Mouse (Mus musculus): Measurements from ENCODE around the gene Apc2. TPM values are rescaled to one million over a fixed set of nuclear protein-coding genes. Genes with fewer than 3 reads are reported as not detected.
"Not testable (repeated sequence)": the region's sequence is repeated elsewhere in the genome, so short reads cannot be mapped to it uniquely, and the experiment has no call there.

The Apc2 gene
- total RNA-seq, 4 experiments from 2014 or later, result 2.2 to 3.1 (median 2.2) TPM

GRCm38 (mm10) chr10:80342749-80343424 is 47.1 kb downstream of the Apc2 start:
- DNase-seq (ENCODE audit: low spot score), result no peak

GRCm38 (mm10) chr10:80343425-80343895 is 47.7 kb downstream of the Apc2 start:
- no peak for DNase-seq (ENCODE audit: low spot score)

- peak; percentile 46 for DNase-seq (ENCODE audit: low spot score)
Measured at GRCm38 (mm10) chr10:80344131-80344661, 48.4 kb downstream of the Apc2 start.

- DNase-seq (ENCODE audit: low spot score), result no peak
Measured at GRCm38 (mm10) chr10:80345122-80345521, 49.3 kb downstream of the Apc2 start.

- DNase-seq (ENCODE audit: low spot score), result not testable (repeated sequence)
Measured at GRCm38 (mm10) chr10:80345929-80346328, 50.2 kb downstream of the Apc2 start.

GRCm38 (mm10) chr10:80347514-80347967 is 51.8 kb downstream of the Apc2 start:
- no peak for DNase-seq (ENCODE audit: low spot score)

GRCm38 (mm10) chr10:80348244-80348781 is 52.5 kb downstream of the Apc2 start, which contains the start of gene Adamtsl5:
Gene Adamtsl5 (minus strand): TSS chr10:80348412.
- DNase-seq (ENCODE audit: low spot score), result peak; percentile 72

GRCm38 (mm10) chr10:80348981-80349380 is 53.2 kb downstream of the Apc2 start:
- no peak for DNase-seq (ENCODE audit: low spot score)

GRCm38 (mm10) chr10:80350292-80350691 is 54.5 kb downstream of the Apc2 start:
- peak; percentile 81 for DNase-seq (ENCODE audit: low spot score)

GRCm38 (mm10) chr10:80351896-80352295 is 56.1 kb downstream of the Apc2 start:
- DNase-seq (ENCODE audit: low spot score), result no peak

GRCm38 (mm10) chr10:80352727-80353126 is 57.0 kb downstream of the Apc2 start:
- DNase-seq (ENCODE audit: low spot score), result no peak

- no peak for DNase-seq (ENCODE audit: low spot score)
Measured at GRCm38 (mm10) chr10:80355431-80355830, 59.7 kb downstream of the Apc2 start.

- DNase-seq (ENCODE audit: low spot score), result no peak
Measured at GRCm38 (mm10) chr10:80356001-80356682, 60.4 kb downstream of the Apc2 start, which contains the start of gene Plk5. Gene Plk5 (plus strand): TSS chr10:80356459.

- no peak for DNase-seq (ENCODE audit: low spot score)
Measured at GRCm38 (mm10) chr10:80356737-80357136, 61.0 kb downstream of the Apc2 start.

- DNase-seq (ENCODE audit: low spot score), result no peak
Measured at GRCm38 (mm10) chr10:80357336-80357735, 61.6 kb downstream of the Apc2 start.

- DNase-seq (ENCODE audit: low spot score), result no peak
Measured at GRCm38 (mm10) chr10:80357994-80358639, 62.3 kb downstream of the Apc2 start.

- DNase-seq (ENCODE audit: low spot score), result no peak
Measured at GRCm38 (mm10) chr10:80363734-80364133, 68.0 kb downstream of the Apc2 start.

- no peak for DNase-seq (ENCODE audit: low spot score)
Measured at GRCm38 (mm10) chr10:80365736-80366135, 70.0 kb downstream of the Apc2 start.
